Mouse (Mus musculus) adrenal gland, postnatal 25 days (tissue): ENCODE measurements around the gene Plekha4. TPM values are rescaled to one million over a fixed set of nuclear protein-coding genes. Genes with fewer than 3 reads are reported as not detected.

Source experiments
- DNase-seq: peaks from one replicate; pipeline ENCODE4 v3.0.0; 2021; ENCODE audit warnings: mixed read lengths
- total RNA-seq: library from RNA; stranded (reverse); gene quantifications from 2 replicates; pipeline ENCODE4 v1.2.3, GENCODE M21; 2021

Plekha4 gene
- total RNA-seq, 1 experiment from 2014 or later: 3.3 TPM

DNA sequence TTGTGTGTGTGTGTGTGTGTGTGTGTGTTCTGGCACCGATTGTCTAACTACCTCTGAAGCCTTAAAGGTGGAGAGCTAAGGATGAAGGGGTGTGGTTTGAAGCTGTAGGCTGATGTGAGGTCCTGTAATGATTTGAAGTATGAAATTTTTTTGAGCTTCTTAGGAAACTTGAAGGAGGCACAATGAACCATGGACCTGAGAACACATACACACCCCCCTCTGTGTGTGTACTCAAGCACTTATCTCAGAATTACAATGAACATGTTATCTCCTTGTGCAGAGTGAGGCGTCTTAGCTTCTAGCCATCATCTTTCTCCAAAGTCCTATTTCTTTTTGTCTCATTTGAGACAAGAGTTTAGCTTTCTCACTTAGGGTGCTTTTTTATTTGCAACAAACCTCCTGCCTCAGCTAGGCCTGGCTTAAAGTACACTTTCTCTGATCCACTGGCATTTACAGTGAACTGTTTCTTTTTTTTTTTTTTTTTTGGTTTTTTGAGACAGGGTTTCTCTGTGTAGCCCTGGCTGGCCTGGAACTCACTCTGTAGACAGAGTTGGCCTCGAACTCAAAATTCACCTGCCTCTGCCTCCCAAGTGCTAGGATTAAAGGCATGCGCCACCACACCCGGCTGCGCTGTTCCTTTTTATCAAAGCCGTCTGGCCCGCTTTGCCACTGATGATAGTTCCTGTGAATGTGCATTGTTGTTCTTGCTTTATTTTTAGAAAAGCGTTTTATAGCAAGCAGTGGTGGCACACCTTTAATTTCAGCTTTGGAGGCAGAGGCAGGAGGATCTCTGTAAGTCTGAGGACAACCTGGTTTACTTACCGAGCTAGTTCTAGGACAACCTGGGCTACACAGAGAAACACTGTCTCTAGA lies 42.7 kb downstream of the Plekha4 start:
- DNase-seq: no peak

DNA sequence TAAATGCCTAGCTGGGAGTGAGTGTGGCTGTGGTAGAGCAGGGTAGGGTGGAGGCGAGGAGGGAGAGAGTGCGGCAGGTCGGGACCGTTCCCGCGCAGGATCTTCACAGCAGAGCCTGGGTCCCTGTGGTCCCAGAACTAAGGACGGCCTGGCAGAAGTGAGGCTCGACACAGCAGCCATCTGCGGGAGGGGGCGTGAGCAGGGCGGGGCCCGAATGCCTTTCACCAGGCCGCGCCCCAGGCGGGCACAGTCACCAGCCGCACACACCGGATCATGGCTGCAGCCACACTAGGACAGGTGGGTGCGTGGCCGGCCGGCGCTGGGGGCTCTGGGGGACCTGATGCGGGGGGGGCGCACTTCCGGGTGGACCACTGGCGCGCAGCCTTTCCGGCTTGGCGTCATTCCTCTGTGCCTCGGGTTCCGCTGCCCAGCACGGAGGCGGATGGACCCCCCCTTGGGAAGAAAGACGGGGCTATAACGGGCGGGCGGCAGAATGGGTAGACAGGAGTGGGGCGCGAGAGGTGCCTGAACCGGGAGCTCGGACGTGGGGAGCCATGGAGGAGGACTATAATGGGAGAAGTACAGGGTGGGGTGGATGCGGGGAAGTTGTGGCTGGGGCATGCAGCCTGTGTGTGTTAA lies 44.1 kb downstream of the Plekha4 start, which contains the start of gene Bcat2:
Bcat2 (plus strand) TSS at position 51 of the 639 bp plus-strand sequence.
- peak; percentile 86 for DNase-seq

- no peak for DNase-seq
Measured at GRCm38 (mm10) chr7:45571966-45572365, 45.8 kb downstream of the Plekha4 start.

DNA sequence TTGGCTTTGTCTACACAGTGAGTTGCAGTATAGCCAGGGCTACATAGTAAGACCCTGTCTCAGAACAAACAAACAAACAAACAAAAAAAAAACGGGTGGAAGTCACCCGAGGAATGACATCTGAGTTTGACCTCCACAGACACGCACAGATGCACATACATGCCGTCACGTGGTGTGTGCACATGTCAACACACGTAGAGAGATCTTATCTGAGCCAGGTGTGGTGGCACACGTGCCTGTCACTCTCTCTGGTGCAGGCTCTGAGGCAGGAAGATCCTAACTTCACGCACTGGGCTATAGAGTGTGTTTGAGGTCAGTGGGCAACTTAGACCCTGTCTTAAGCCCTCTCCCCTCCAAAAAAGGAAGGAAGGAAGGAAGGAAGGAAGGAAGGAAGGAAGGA lies 47.8 kb downstream of the Plekha4 start:
- DNase-seq: no peak

DNA sequence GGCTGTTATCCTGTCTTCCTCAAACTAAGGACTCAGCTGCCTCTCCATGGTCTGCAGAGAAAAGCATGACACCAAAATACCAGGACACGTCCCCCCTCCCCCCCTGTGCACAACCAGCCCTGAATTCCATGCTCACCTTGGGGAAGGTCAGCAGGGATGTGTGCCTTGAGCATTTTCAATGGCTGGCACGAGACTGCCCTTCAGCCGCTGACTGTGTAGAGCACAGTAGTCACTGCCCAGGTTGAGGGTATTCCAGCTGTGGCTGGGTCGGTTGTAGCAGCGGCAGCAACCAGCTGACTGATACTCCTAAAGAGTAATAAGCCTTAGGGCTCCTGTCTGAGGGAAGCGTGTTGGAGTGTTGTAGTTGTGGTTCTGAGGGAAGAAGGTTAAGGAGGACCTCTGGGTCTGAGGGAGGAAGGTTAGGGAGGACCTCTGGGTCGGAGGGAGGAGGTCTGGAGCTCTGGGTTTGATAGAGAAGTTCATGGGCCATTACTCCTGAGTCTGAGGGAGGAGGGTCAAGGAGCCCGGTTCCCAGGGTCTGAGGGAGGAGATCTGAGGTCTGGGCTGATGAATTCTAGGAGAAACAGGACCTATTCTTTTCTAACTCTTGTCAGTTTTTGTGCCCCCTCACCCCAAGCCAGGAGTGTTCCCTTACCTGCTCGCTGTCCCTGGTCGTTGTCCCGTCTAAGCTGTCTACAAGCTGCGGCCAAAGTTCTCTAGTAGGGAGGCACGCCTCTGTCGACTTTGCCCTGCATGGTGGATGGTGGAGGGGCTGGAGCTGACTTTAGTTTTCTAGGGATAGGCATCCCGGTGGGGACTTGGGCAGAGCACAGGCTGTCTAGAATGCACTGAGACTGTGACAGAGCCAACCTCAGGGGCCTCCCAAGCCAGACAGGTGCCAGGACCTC lies 48.6 kb downstream of the Plekha4 start:
- no peak for DNase-seq

GRCm38 (mm10) chr7:45585923-45586322 lies 59.8 kb downstream of the Plekha4 start:
- no peak for DNase-seq

GRCm38 (mm10) chr7:45587631-45588592 lies 61.8 kb downstream of the Plekha4 start:
- DNase-seq: no peak

DNA sequence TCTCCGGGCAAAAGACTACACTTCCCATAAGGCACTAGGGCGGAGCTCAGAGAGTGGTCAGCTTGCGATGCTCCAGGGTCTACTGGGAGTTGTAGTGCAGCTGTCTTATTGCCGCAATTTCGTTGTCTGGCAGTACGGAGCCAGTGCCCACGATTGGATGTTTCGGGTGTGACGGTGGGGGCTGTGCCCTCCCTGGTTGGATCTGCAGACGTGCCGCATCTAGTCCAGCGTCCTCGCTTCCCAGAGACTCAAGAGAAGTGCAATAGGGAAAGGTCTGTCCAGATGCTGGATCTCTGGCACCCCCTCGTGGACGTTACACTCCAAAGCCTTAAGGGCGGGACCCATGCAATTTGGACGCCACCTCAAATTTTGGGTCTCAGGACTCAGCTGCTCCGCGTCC lies 63.0 kb downstream of the Plekha4 start:
- peak; percentile 89 for DNase-seq

DNA sequence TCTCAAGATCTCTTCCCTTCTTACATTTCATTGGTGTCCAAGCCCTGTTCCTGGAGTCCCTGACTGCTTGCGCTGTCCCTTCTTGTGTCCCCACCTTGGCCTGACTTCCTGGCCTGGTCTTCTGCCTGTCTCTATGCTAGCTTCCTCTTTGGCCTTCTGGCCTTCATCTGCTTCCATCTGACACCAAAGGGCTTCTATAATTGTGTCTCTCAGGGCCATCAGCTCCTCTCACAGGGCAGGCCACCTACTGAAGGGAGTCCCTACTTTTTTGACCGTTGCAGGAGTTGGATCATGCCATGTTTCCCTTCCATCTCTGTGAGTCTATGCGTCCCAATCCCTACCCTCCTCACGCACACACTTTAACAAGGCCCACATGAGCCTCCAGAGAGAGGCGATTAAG lies 63.8 kb downstream of the Plekha4 start:
- no peak for DNase-seq

DNA sequence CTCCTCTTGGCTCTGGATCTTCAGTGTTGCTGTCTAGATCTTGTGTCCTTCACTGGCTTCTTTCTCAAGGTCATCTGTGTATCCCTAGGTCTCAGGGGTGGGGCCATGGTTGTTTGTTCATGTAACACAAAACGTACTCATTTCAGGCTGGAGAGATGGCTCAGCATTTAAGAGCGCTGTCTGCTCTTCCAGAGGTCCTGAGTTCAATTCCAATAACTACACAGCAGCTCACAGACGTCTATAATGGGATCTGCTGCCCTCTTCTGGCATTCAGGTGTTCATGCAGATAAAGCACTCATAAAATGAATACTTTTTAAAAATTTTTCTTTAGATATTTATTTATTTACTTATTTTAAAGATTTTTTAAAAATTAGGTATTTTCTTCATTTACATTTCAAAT lies 64.7 kb downstream of the Plekha4 start:
- no peak for DNase-seq

DNA sequence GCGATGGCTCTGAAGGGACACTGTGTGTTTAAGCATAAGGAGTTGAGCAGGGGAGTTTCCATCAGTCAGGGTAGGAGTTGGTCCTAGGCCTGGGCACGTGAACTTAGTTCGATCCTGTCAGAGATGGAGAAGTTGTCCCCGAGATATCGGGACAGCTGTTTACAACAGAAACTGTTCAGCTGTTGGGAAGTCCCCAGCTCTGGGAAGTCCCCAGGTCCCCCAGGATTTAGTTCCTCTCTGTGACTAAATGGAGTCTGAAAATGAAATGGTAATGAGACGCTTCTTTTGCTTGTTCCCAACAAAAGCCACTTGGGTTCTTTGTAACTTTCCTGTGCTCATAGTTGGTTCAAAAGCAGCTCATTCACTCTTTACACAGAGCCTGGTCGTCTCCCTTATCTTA lies 65.8 kb downstream of the Plekha4 start:
- no peak for DNase-seq

GRCm38 (mm10) chr7:45593118-45593815 lies 67.1 kb downstream of the Plekha4 start:
- peak; percentile 76 for DNase-seq

GRCm38 (mm10) chr7:45595176-45595575 lies 69.0 kb downstream of the Plekha4 start:
- DNase-seq: no peak

GRCm38 (mm10) chr7:45596107-45596506 lies 70.0 kb downstream of the Plekha4 start:
- DNase-seq: no peak

GRCm38 (mm10) chr7:45597013-45597412 lies 70.9 kb downstream of the Plekha4 start:
- no peak for DNase-seq

DNA sequence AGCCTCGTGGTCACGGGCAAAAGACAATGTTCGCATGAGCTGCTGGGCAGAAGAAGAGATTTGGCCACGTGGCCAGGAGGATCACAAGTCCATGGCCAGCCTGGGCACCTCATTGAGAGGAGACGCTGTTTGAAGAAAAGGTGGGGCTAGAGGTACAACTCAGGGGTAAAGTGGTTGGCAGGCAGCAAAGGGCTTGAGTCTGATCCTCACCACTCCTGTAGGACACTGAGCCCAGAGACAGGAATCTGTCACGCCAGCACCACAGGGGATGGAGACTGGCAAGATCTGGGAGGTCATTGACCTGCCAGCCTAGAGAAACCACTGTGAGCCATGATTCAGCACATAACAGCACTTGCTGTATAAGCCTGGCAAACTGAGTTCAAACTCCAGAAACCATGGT lies 71.4 kb downstream of the Plekha4 start:
- DNase-seq: no peak

DNA sequence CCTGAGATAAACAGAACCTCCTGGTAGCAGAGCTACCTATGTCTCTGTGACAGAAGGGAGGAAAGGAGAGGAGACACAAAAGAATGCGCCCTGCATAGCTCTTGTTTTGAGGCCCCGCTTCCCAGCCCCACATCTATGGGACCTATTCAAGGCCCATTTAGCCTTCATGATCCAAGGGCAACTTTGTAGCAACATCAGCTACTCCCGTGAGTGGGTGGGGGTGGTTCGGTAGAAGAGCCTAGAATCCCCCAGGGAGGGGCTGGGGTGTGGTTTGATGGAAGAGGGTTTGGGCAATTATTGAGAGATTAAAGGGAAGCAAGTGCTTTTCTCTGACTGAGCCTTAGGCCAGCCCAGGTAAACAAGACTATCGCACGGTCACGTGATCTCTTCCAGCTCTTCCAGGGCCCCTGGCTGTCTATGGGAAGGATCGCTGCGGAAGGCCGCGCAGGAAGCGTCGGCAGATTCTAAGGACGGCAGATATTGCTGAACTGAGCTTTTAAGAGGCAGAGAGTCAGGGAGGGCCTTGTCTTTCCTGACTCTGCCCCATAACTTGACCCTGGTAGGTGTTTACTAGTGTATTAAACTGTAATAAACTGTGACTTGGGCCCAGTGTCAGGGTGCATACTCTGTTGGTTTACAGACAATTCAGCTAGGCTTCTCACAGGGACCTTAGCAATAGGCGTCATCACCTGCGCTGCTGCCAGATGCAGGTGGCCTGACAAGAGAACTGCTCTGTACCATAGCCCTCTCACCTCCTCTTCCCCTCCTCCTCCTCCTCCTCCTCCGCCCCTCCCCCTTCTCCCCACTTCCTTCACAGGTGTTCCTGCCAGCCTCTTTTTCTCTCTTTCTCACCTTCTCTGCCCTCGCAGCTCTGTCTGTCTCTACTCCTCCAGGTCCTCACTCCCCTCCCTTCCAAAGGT lies 73.1 kb downstream of the Plekha4 start:
- DNase-seq: no peak
